Mouse (Mus musculus) B cell, adult 67 days (primary cell): ENCODE measurements around the gene Olfr458. TPM values are rescaled to one million over a fixed set of nuclear protein-coding genes. Genes with fewer than 3 reads are reported as not detected.

Experiments used
- total RNA-seq, 2 experiments: library from RNA; stranded (reverse); gene quantifications; 4 replicates each; pipeline ENCODE4 v1.2.4; 2023

The Olfr458 gene
- not detected for total RNA-seq

GRCm38 (mm10) chr6:42465096-42465495 lies at the start of gene Olfr458:
TSS of gene Olfr458 (minus strand) at chr6:42465196.

GRCm38 (mm10) chr6:42487114-42487513 lies 22.1 kb upstream of the Olfr458 start, which contains the start of gene Olfr456:
TSS of gene Olfr456 (minus strand) at chr6:42487214.

GRCm38 (mm10) chr6:42476235-42476634 lies 11.2 kb upstream of the Olfr458 start, which contains the start of gene Olfr457:
TSS of gene Olfr457 (minus strand) at chr6:42476335.

GRCm38 (mm10) chr6:42434446-42434845 lies 30.6 kb downstream of the Olfr458 start, which contains the start of gene Tas2r126:
TSS of gene Tas2r126 (plus strand) at chr6:42434535.

Other genes starting within 250 kb of the Olfr458 start
- not detected for gene Tas2r144, start 249.9 kb downstream of the Olfr458 start, total RNA-seq
- 1 to 10 TPM; 4.4 to 5.6 TPM for gene Gstk1, start 219.3 kb downstream of the Olfr458 start, total RNA-seq
- gene Tmem139, start 203.2 kb downstream of the Olfr458 start, total RNA-seq, result not detected
- gene Casp2, start 200.2 kb downstream of the Olfr458 start, total RNA-seq, result 100 to 1,000 TPM; 113 to 126 TPM
- gene Clcn1, start 178.5 kb downstream of the Olfr458 start, total RNA-seq, result 1 to 10 TPM; 1.5 to 2.1 TPM
- not detected for gene Fam131b, start 140.6 kb downstream of the Olfr458 start, total RNA-seq
- gene Zyx, start 115.6 kb downstream of the Olfr458 start, total RNA-seq, result 10 to 100 TPM; 67.0 to 88.6 TPM
- not detected for gene Epha1, start 91.9 kb downstream of the Olfr458 start, total RNA-seq
- under 1 TPM in 1 of 2 experiments, not detected in 1; 0.64 TPM for gene Tas2r143, start 65.0 kb downstream of the Olfr458 start, total RNA-seq
- gene Tas2r135, start 59.8 kb downstream of the Olfr458 start, total RNA-seq, result not detected
- gene Tas2r126, start 30.7 kb downstream of the Olfr458 start, total RNA-seq, result not detected
- gene Olfr457, start 11.1 kb upstream of the Olfr458 start, total RNA-seq, result not detected
- gene Olfr456, start 22.0 kb upstream of the Olfr458 start, total RNA-seq, result not detected
- gene Olfr455, start 82.4 kb upstream of the Olfr458 start, total RNA-seq, result not detected
- gene Tcaf3, start 132.5 kb upstream of the Olfr458 start, total RNA-seq, result not detected
- gene Tcaf2, start 180.1 kb upstream of the Olfr458 start, total RNA-seq, result not detected
- gene Tcaf1, start 244.9 kb upstream of the Olfr458 start, total RNA-seq, result not detected